Mouse (Mus musculus): Measurements from ENCODE around the gene Xpa.

Gene Xpa

GRCm38 (mm10) chr4:46144323-46144722, 51.8 kb downstream of the Xpa start:
- DNase-seq, result no peak

DNA sequence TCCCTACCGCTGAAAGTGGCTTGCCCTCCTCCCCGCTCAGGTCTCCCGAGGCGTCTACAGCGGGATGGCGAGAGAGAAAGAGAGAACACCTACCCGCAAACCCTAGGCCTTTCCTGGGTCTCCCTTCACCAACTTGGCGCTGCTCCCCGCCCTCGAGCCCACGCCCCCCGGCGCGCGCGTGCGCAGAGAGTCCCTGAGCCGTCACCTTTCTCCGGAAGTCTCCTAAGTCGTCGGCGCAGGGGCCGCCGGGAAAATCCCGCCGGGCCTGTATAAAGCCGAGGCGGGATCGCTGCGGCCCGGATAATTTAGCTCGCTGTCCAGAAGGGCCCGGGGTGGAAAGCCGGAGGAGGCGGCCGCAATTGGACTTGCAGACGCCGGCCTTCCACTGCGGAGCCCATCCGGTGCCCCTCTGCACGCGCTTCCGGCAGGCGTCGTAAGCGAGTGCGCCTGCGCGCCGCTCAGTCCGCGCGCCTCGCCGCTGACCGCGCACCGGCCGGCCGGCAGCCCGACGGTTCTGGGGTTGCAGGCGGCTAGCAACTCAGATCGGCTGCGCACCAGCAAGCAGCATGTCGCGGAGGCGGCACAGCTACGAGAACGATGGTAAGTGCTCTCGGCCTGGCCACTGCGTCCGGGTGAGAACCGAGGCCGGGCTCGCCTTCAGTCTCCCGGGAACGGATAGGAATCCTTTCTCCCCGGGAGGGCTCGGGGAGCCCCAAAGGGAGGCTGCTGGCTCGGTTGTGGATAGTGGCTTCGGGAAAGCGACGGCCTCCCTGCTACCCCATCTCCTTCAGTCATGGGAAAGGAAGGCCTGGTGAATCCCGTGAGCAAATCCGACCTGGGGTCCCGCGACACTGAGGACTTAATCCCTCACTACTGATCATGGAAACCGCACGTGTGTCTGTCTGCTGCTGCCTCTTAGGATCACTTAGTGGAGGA, 57.6 kb downstream of the Xpa start, which contains the start of the genes Ncbp1 and Tstd2:
Gene Ncbp1 (plus strand): TSS at position 327 of the 936 bp plus-strand sequence.
Gene Tstd2 (minus strand): TSS at position 408 of the 936 bp plus-strand sequence.
- DNase-seq, result peak; percentile 93

DNA sequence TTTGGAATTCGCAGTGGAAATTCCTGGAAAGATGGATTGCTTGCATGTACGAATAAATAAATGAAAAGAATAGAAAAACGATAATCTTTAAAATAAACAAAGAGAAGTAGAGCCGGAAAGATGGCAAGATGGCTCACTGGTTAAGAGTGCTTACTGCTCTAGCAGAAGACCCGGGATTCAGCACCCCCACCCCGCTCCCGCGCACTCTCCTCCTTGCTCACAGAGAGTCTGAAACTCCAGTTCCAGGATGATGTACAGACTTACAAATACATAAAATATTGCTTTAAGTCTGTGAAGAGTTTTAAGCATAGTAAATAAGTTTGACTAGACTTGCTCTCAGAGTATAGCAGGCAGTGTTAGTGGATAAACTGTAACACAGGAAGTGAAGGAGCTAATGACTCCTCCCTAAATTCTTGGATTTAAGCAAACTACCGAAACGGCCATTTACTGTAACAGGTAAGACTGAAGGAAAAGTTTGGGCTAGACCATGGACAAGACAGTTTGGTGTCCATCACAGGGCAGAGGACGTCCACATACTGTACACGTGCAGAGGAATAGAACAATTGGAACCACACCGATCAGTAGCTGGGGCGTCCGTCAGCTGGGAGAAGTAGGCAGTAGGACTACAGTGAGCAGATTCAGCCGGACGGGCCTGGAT, 58.4 kb downstream of the Xpa start:
- no peak for DNase-seq

- DNase-seq, result no peak
Observed at GRCm38 (mm10) chr4:46131791-46132190, 64.3 kb downstream of the Xpa start.

DNA sequence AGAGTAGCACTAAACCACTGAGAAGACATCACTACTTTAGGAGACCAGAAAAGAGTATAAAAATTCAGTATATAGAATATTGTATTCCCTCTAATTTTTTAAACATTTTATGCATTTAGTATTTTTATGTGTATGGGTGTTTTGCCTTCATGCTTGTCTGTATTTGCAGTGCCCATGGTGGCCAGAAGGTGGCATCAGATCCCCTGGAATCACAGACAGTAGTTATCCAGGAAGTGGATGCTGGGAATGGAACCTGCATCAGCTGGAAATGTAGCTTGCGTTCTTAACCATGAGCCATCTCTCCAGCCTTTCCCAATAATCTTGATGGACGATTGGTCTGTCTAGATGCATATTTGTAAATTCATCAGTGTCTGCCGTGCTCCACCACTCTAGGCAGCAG, 65.9 kb downstream of the Xpa start:
- DNase-seq, result peak; percentile 41

- DNase-seq, result no peak
Observed at GRCm38 (mm10) chr4:46129311-46130004, 66.7 kb downstream of the Xpa start.

GRCm38 (mm10) chr4:46126541-46126940, 69.6 kb downstream of the Xpa start:
- peak; percentile 84 for DNase-seq

- DNase-seq, result no peak
Observed at GRCm38 (mm10) chr4:46123358-46123757, 72.8 kb downstream of the Xpa start.

DNA sequence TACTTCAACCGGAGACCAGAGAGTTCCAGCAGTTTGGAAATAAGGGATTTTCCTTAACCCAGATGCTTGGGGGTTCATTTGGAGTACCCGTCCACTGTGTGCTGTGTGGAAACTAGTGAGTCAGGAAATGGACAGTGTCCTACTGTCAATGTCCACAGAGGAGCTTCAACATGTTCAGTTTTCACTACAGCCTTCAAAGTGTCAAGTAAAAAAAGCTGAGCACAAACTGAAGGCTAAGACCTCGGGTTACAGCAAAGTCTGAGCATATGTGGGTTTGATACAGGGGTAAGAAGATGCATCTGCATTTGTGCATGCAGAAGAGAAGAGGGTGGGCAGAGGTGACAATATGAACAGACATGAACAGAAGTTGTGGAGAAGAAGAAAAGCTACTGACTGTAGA, 75.3 kb downstream of the Xpa start:
- DNase-seq, result no peak

- no peak for DNase-seq
Observed at GRCm38 (mm10) chr4:46119514-46120094, 76.5 kb downstream of the Xpa start.

- no peak for DNase-seq
Observed at GRCm38 (mm10) chr4:46117536-46117935, 78.6 kb downstream of the Xpa start.

DNA sequence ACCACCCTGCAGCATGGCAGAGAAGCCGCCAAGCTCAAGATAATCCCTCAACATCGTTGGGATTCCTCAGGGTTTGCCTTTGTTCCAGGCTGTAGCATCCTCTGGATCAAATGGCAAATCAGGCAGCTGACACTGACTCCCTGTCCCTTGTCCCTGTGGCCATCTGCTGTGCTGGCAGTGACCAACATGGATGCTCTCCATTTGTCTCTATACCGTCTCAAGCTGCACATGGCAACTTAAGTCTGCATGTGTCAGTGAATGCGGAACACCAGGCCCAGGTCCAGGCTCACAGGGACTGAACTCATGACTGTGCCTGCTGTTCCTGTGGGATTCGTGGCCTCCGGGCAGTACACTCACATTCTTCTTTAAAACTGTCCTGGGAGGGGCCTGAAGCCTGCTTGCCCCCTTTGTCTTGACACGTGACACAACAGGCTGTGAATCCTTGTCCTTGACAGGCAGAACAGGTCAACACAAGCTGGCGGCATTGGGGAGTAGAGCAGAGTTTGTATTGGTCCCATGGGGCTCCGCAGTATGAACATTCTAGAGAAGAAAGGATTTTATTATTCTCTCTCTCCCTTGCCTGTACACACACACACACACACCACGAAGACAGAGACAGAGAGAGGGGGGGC, 79.5 kb downstream of the Xpa start:
- DNase-seq, result peak; percentile 76

- no peak for DNase-seq
Observed at GRCm38 (mm10) chr4:46115308-46115707, 80.8 kb downstream of the Xpa start.

- no peak for DNase-seq
Observed at GRCm38 (mm10) chr4:46111361-46111760, 84.8 kb downstream of the Xpa start.

GRCm38 (mm10) chr4:46110084-46110483, 86.0 kb downstream of the Xpa start:
- DNase-seq, result no peak
